Comparison of ENCODE assay signal across 25 mouse cellular contexts in the genomic region with DNA sequence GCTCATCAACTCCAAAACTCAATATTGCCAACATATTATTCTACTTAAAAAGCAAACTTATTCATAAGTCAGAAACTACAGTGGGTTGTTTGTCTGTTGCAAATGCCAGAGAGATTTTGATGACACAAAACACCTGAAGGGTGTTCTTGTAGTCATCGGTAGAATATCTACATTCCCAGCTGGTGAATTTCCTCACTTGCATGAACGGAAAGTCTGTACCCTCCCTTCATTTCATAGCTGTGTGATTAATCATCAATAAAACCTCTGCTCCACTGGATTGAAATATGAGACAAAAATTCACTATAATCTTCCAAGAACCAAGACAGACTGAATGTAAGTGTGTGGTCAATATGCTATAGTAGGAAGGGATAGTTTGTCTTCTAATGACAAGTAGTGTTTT. TPM values are rescaled to one million over a fixed set of nuclear protein-coding genes. Genes with fewer than 3 reads are reported as not detected.
A peak's percentile ranks its signal among the peaks of the same experiment; 100 is the strongest.
DNase-seq lines count a peak whose midpoint lies in the region; TF ChIP-seq lines count a peak whose summit lies in the region.
"Had no signal": no experiment of that assay in that cellular context is flagged by ENCODE, and none has a peak within 500 bp of the region (broad histone marks: within the 10 kb centered on the region; RNA-seq: fewer than 3 reads in every experiment).

No protein-coding gene starts in this region.

- H3K4me3 ChIP-seq in C2C12 (ENCODE audit: insufficient read depth, poor library complexity, severe bottlenecking): no peak overlapping the region
- H3K4me3 ChIP-seq: embryonic facial prominence, embryonic 10.5 days; embryonic facial prominence, embryonic 12.5 days; erythroblast, embryonic 14.5 days; forebrain, embryonic 10.5 days; forebrain, embryonic 12.5 days had no signal

- H3K79me3 ChIP-seq in C2C12 (ENCODE audit: low read depth): no peaks in the 10 kb centered on the region

- H3K27me3 ChIP-seq in C2C12 (ENCODE audit: control insufficient read depth, insufficient read depth, insufficient read length): no peaks in the 10 kb centered on the region
- H3K27me3 ChIP-seq: embryonic facial prominence, embryonic 12.5 days; forebrain, embryonic 12.5 days had no signal

- H3K36me3 ChIP-seq in C2C12 (ENCODE audit: control insufficient read depth, insufficient read depth): peaks cover 33% of the 10 kb centered on the region

- TF ChIP-seq CTCF in C2C12 (IDR thresholded peaks at IDR 0.05; ENCODE audit: control insufficient read depth, insufficient read depth, insufficient read length): no peak

- DNase-seq in 3134 (ENCODE audit: extremely low read depth, insufficient read length, low spot score) (peak; percentile 25), NIH3T3 (ENCODE audit: low read depth) (peak; percentile 68)
- DNase-seq in layer of hippocampus, postnatal 14 days (ENCODE audit: low spot score in 2 of 2): no peak
- no peak for DNase-seq in adrenal gland, postnatal 14 days
- no peak for DNase-seq in thymus, adult 18-20 months
- DNase-seq: adrenal gland, postnatal 25 days; B cell, adult 2 months; cerebellum, adult 11-12 months; cerebellum, adult 2 months; cerebellum, adult 9-10 months; cerebellum, postnatal 10 days; cerebellum, postnatal 25 days had no signal

- H3K79me2 ChIP-seq in C2C12 (ENCODE audit: control insufficient read depth, insufficient read depth): no peaks in the 10 kb centered on the region

- H3ac ChIP-seq in C2C12 (ENCODE audit: control insufficient read depth, insufficient read length, low read depth): no peak overlapping the region

TF ChIP-seq in C2C12, 6 proteins besides CTCF, POLR2A, EP300 and RAD21:
- TF ChIP-seq MYOG (IDR thresholded peaks at IDR 0.05; ENCODE audit: control insufficient read depth, extremely low read depth, insufficient read length) (no peak), MYOD1 (IDR thresholded peaks at IDR 0.05; ENCODE audit: control insufficient read depth, insufficient read length, low read depth) (peak; percentile 54), FOSL1 (IDR thresholded peaks at IDR 0.05; ENCODE audit: insufficient read depth, low read length, poor library complexity, severe bottlenecking) (no peak)

RNA-seq across cellular contexts. Expression of gene Cmpk1, which starts 27.5 kb away (rescaled TPM):
- 28.6 TPM for polyA plus RNA-seq in C2C12 (2012; fragmentation: generic; extraction: Trizol)
- total RNA-seq in layer of hippocampus, postnatal 14 days (2021): 100 to 1,000 TPM; 101 to 104 TPM
- 103 and 104 TPM in 2 replicates for total RNA-seq in adrenal gland, postnatal 14 days (2021)

RNA-seq across cellular contexts. Expression of gene Foxe3, which starts 33.7 kb away (rescaled TPM):
- polyA plus RNA-seq in C2C12 (2012; fragmentation: generic; extraction: Trizol): not detected
- total RNA-seq in layer of hippocampus, postnatal 14 days (2021): not detected
- not detected in 2 replicates for total RNA-seq in adrenal gland, postnatal 14 days (2021)
- total RNA-seq: adrenal gland, adult 2 months; adrenal gland, postnatal 25 days; ES-E14; MEL had no signal
- polyA plus RNA-seq: cerebellum, adult 2 months; cortical plate, adult 2 months; embryonic facial prominence, embryonic 14.5 days; erythroblast, embryonic 14.5 days; forebrain, embryonic 12.5 days; forebrain, embryonic 14.5 days; forebrain, embryonic 16.5 days had no signal

RNA-seq across cellular contexts. Expression of gene Stil, which starts 40.4 kb away (rescaled TPM):
- polyA plus RNA-seq in C2C12 (2012; fragmentation: generic; extraction: Trizol): 3.5 TPM
- total RNA-seq in layer of hippocampus, postnatal 14 days (2021): under 1 TPM; 0.78 to 0.98 TPM
- total RNA-seq in adrenal gland, postnatal 14 days (2021): 1.9 and 2.3 TPM in 2 replicates

RNA-seq across cellular contexts. Expression of gene Foxd2, which starts 50.9 kb away (rescaled TPM):
- polyA plus RNA-seq in C2C12 (2012; fragmentation: generic; extraction: Trizol): 0.57 TPM
- under 1 TPM in 1 of 2 experiments, not detected in 1; 0.12 TPM for total RNA-seq in layer of hippocampus, postnatal 14 days (2021)
- total RNA-seq in adrenal gland, postnatal 14 days (2021): 1.6 and 1.9 TPM in 2 replicates

Comparison
In these comparisons a context has a peak if more than half of its experiments do, and no peak if none do; other contexts are left out.
1. DNase-seq: peak in 3134 (single experiment) and NIH3T3 (single experiment); none in layer of hippocampus, postnatal 14 days (0 of 2), adrenal gland, postnatal 14 days (single experiment) and thymus, adult 18-20 months (0 of 2).